Mouse (Mus musculus) intestine, postnatal 0 days (tissue): ENCODE measurements around the gene Sidt2. TPM values are rescaled to one million over a fixed set of nuclear protein-coding genes. Genes with fewer than 3 reads are reported as not detected.

ENCODE experiments used
- ATAC-seq: fragments of 200-750 bp; cut with Nextera tagmentation; 2 replicates; pipeline ENCODE4 v1.8.0; 2017; ENCODE audit warnings: mild to moderate bottlenecking, moderate TSS enrichment, moderate library complexity
- H3K27ac ChIP-seq: fragments of 300-500 bp; sonication (generic); 2 replicates; pipeline ENCODE4 v1.5.1; 2014; ENCODE audit warnings: mild to moderate bottlenecking, low read depth, low read length, moderate library complexity
- H3K27me3 ChIP-seq: fragments of 300-500 bp; sonication (generic); replicated peaks from 2 replicates; pipeline ENCODE4 v1.6.1; 2014; ENCODE audit warnings: low read length, mixed read lengths; ENCODE audit not compliant: control insufficient read depth, insufficient read depth
- H3K36me3 ChIP-seq: fragments of 300-500 bp; sonication (generic); 2 replicates; pipeline ENCODE4 v1.6.1; 2014; ENCODE audit warnings: mild to moderate bottlenecking, moderate library complexity; ENCODE audit not compliant: control insufficient read depth, insufficient read depth
- H3K4me1 ChIP-seq: fragments of 300-500 bp; sonication (generic); replicated peaks from 2 replicates; pipeline ENCODE4 v1.6.1; 2014; ENCODE audit warnings: antibody characterized with exemption, low read length, mixed read lengths; ENCODE audit not compliant: control insufficient read depth, insufficient read depth
- H3K4me2 ChIP-seq: fragments of 300-500 bp; sonication (generic); replicated peaks from 2 replicates; pipeline ENCODE4 v1.6.1; 2014; ENCODE audit warnings: low read depth, mild to moderate bottlenecking, moderate library complexity
- H3K4me3 ChIP-seq: fragments of 300-500 bp; sonication (generic); 2 replicates; pipeline ENCODE4 v1.5.1; 2014; ENCODE audit warnings: low read depth, low read length
- H3K9ac ChIP-seq: fragments of 300-500 bp; sonication (generic); 2 replicates; pipeline ENCODE4 v1.6.1; 2014; ENCODE audit warnings: mild to moderate bottlenecking, low read depth, low read length
- H3K9me3 ChIP-seq: fragments of 300-500 bp; sonication (generic); 2 replicates; pipeline ENCODE4 v1.6.1; 2016; ENCODE audit warnings: mixed run types; ENCODE audit not compliant: control insufficient read depth
- CTCF ChIP-seq: sonication (generic); IDR thresholded peaks from 2 replicates; pipeline ENCODE4 v1.5.1; 2016; ENCODE audit warnings: low read depth, mild to moderate bottlenecking, control low read depth, antibody characterized with exemption, moderate library complexity
- WGBS: fragments of 180-500 bp; shearing (Covaris S2); extraction: QIAGEN DNeasy Blood & Tissue Kit; methylation state at CpG from one replicate; pipeline ENCODE4 v1.1.7; 2014; 5-methylcytosine and 5-hydroxymethylcytosine counted together
- polyA plus RNA-seq: library from polyadenylated mRNA; unstranded; fragments of >200 nt; fragmentation: Nextera tagmentation; extraction: Ambion mirVana; gene quantifications from 2 replicates; pipeline ENCODE4 v1.2.1, GENCODE M21; 2015

The Sidt2 gene
- polyA plus RNA-seq, 1 experiment from 2014 or later, result 65.0 TPM

GRCm38 (mm10) chr9:45961855-45962254 lies 6.8 kb upstream of the Sidt2 start:
- TF ChIP-seq CTCF, result no peak
- peak overlapping the region; percentile 41; the same call in 1 of the 2 replicates for H3K27ac ChIP-seq
- peaks cover 33% of the 10 kb centered on the region for H3K36me3 ChIP-seq
- no peak overlapping the region for H3K4me2 ChIP-seq
- ATAC-seq, result no peak
- H3K27me3 ChIP-seq, result no peaks in the 10 kb centered on the region
- H3K9me3 ChIP-seq, result no peaks in the 10 kb centered on the region
- WGBS, result 64% methylated on average over 2 of the region's 2 CpGs
- H3K4me3 ChIP-seq, result no peak overlapping the region
- no peak overlapping the region for H3K9ac ChIP-seq
- H3K4me1 ChIP-seq, result no peaks in the 10 kb centered on the region

- H3K4me3 ChIP-seq, result no peak overlapping the region
- peak; percentile 9; the same call in 1 of the 2 replicates for ATAC-seq
- H3K27ac ChIP-seq, result peak overlapping the region; percentile 36; the same call in 1 of the 2 replicates
- no peak overlapping the region for H3K9ac ChIP-seq
- no peak for TF ChIP-seq CTCF
- no peak overlapping the region for H3K4me2 ChIP-seq
- no peaks in the 10 kb centered on the region for H3K27me3 ChIP-seq
- no peaks in the 10 kb centered on the region for H3K9me3 ChIP-seq
- 59% methylated on average over 7 of the region's 7 CpGs for WGBS
- H3K4me1 ChIP-seq, result 0 out of 2 replicates have a peak, but pooled peaks cover 3% of the 10 kb centered on the region
- H3K36me3 ChIP-seq, result peaks cover 18% of the 10 kb centered on the region; the same call in 1 of the 2 replicates
Measured at GRCm38 (mm10) chr9:45959661-45960060, 4.6 kb upstream of the Sidt2 start.

GRCm38 (mm10) chr9:45958851-45959250 lies 3.8 kb upstream of the Sidt2 start:
- H3K9ac ChIP-seq, result no peak overlapping the region
- H3K4me1 ChIP-seq, result 0 out of 2 replicates have a peak, but pooled peaks cover 3% of the 10 kb centered on the region
- TF ChIP-seq CTCF, result no peak
- H3K4me2 ChIP-seq, result no peak overlapping the region
- peak overlapping the region; percentile 46; the same call in 1 of the 2 replicates for H3K27ac ChIP-seq
- no peaks in the 10 kb centered on the region for H3K27me3 ChIP-seq
- H3K4me3 ChIP-seq, result no peak overlapping the region
- ATAC-seq, result no peak
- H3K36me3 ChIP-seq, result peaks cover 12% of the 10 kb centered on the region; the same call in 1 of the 2 replicates
- no peaks in the 10 kb centered on the region for H3K9me3 ChIP-seq
- WGBS, result 57% methylated on average over 4 of the region's 4 CpGs

- no peak for TF ChIP-seq CTCF
- Histone ChIP-seq H3K36me3 (peaks cover 11% of the 10 kb centered on the region; the same call in 1 of the 2 replicates), H3K4me2 (no peak overlapping the region), H3K27me3 (no peaks in the 10 kb centered on the region), H3K27ac (no peak overlapping the region), H3K9ac (no peak overlapping the region), H3K4me3 (no peak overlapping the region), H3K9me3 (no peaks in the 10 kb centered on the region), H3K4me1 (0 out of 2 replicates have a peak, but pooled peaks cover 3% of the 10 kb centered on the region)
- ATAC-seq, result no peak
- 61% methylated on average over 7 of the region's 7 CpGs for WGBS
Measured at GRCm38 (mm10) chr9:45958023-45958670, 3.1 kb upstream of the Sidt2 start.

- no peak for TF ChIP-seq CTCF
- Histone ChIP-seq H3K4me1 (0 out of 2 replicates have a peak, but pooled peaks cover 6% of the 10 kb centered on the region), H3K9ac (peak overlapping the region; percentile 97), H3K27me3 (no peaks in the 10 kb centered on the region), H3K4me2 (peak overlapping the region; percentile 82), H3K4me3 (peak overlapping the region; percentile 81), H3K9me3 (no peaks in the 10 kb centered on the region), H3K36me3 (peaks cover 25% of the 10 kb centered on the region), H3K27ac (peak overlapping the region; percentile 98)
- WGBS, result under 1% methylated on average over 63 of the region's 63 CpGs
- peak; percentile 76 for ATAC-seq
Measured at GRCm38 (mm10) chr9:45954294-45955106, 558 bp downstream of the Sidt2 start.
